Mouse (Mus musculus) mesoderm, embryonic 11.5 days (tissue): ENCODE data around the gene Plekhg3.

Experiments
- DNase-seq: peaks from one replicate; pipeline ENCODE4 v3.0.0-alpha.2; 2012; ENCODE audit warnings: low read depth, low spot score

Plekhg3 gene

GRCm38 (mm10) chr12:76552321-76552720, 21.6 kb downstream of the Plekhg3 start:
- DNase-seq, result no peak

- no peak for DNase-seq
Observed at GRCm38 (mm10) chr12:76552958-76553357, 22.3 kb downstream of the Plekhg3 start.

GRCm38 (mm10) chr12:76553917-76554316, 23.2 kb downstream of the Plekhg3 start:
- DNase-seq, result no peak

GRCm38 (mm10) chr12:76554392-76554791, 23.7 kb downstream of the Plekhg3 start:
- DNase-seq, result no peak

- DNase-seq, result no peak
Observed at GRCm38 (mm10) chr12:76554871-76555386, 24.2 kb downstream of the Plekhg3 start.

GRCm38 (mm10) chr12:76556187-76556586, 25.5 kb downstream of the Plekhg3 start:
- no peak for DNase-seq

- no peak for DNase-seq
Observed at GRCm38 (mm10) chr12:76556745-76557389, 26.2 kb downstream of the Plekhg3 start.

- DNase-seq, result no peak
Observed at GRCm38 (mm10) chr12:76558206-76558605, 27.5 kb downstream of the Plekhg3 start.

- DNase-seq, result no peak
Observed at GRCm38 (mm10) chr12:76562196-76562595, 31.5 kb downstream of the Plekhg3 start.

- no peak for DNase-seq
Observed at GRCm38 (mm10) chr12:76566284-76566683, 35.6 kb downstream of the Plekhg3 start.

GRCm38 (mm10) chr12:76570221-76570940, 39.7 kb downstream of the Plekhg3 start:
- DNase-seq, result peak; percentile 30

GRCm38 (mm10) chr12:76571266-76571665, 40.6 kb downstream of the Plekhg3 start:
- no peak for DNase-seq

GRCm38 (mm10) chr12:76572261-76573251, 41.9 kb downstream of the Plekhg3 start:
- no peak for DNase-seq

- DNase-seq, result no peak
Observed at GRCm38 (mm10) chr12:76573381-76573780, 42.7 kb downstream of the Plekhg3 start.

GRCm38 (mm10) chr12:76574815-76575214, 44.1 kb downstream of the Plekhg3 start:
- no peak for DNase-seq

GRCm38 (mm10) chr12:76576061-76576460, 45.4 kb downstream of the Plekhg3 start:
- no peak for DNase-seq

- DNase-seq, result no peak
Observed at GRCm38 (mm10) chr12:76576806-76577205, 46.1 kb downstream of the Plekhg3 start.

GRCm38 (mm10) chr12:76577858-76578257, 47.2 kb downstream of the Plekhg3 start:
- no peak for DNase-seq

GRCm38 (mm10) chr12:76578465-76578864, 47.8 kb downstream of the Plekhg3 start:
- DNase-seq, result no peak

- DNase-seq, result no peak
Observed at GRCm38 (mm10) chr12:76579806-76580205, 49.1 kb downstream of the Plekhg3 start.

- no peak for DNase-seq
Observed at GRCm38 (mm10) chr12:76582139-76582538, 51.4 kb downstream of the Plekhg3 start.

GRCm38 (mm10) chr12:76582841-76583240, 52.1 kb downstream of the Plekhg3 start:
- DNase-seq, result no peak
